Mouse (Mus musculus) MEL (cell line): Measurements from ENCODE around the gene Gramd1c. TPM values are rescaled to one million over a fixed set of nuclear protein-coding genes. Genes with fewer than 3 reads are reported as not detected.

ENCODE experiments used
- DNase-seq: peaks from one replicate; pipeline ENCODE4 v3.0.0; 2011; ENCODE audit warnings: low read depth, low spot score
- H3K27ac ChIP-seq: 2 replicates; pipeline ENCODE4 v1.5.1; 2012; ENCODE audit warnings: low read depth, mild to moderate bottlenecking, control low read depth, low read length, moderate library complexity; ENCODE audit not compliant: control insufficient read depth
- H3K27me3 ChIP-seq, 2 experiments: fragments of 150-350 bp in 1 of 2; sonication (generic) in 1 of 2; 2 replicates each; pipeline ENCODE4 v1.6.1; 2012; ENCODE audit warnings: low read length in 2 of 2, mild to moderate bottlenecking in 2 of 2, improper control_type of control experiment in 1 of 2, moderate library complexity in 1 of 2; ENCODE audit not compliant: insufficient read depth in 2 of 2, control insufficient read depth in 1 of 2
- H3K36me3 ChIP-seq, 2 experiments: 2 replicates each; pipeline ENCODE4 v1.6.1; 2012 to 2014; ENCODE audit warnings: low read length in 2 of 2, improper control_type of control experiment in 1 of 2, inconsistent platforms in 1 of 2, mild to moderate bottlenecking in 1 of 2; ENCODE audit not compliant: insufficient read depth in 2 of 2, control insufficient read depth in 1 of 2
- H3K4me1 ChIP-seq, 2 experiments: fragments of 150-350 bp in 1 of 2; sonication (generic) in 1 of 2; 2 replicates each; pipeline ENCODE4 v1.6.1; 2012; ENCODE audit warnings: low read length in 2 of 2, improper control_type of control experiment in 1 of 2, mild to moderate bottlenecking in 1 of 2; ENCODE audit not compliant: insufficient read depth in 2 of 2, control insufficient read depth in 1 of 2
- H3K4me3 ChIP-seq, 2 experiments: fragments of 150-350 bp in 1 of 2; sonication (generic) in 1 of 2; 2 replicates each; pipeline ENCODE4 v1.5.1; 2012; ENCODE audit warnings: low read depth in 2 of 2, low read length in 2 of 2, mild to moderate bottlenecking in 2 of 2, moderate library complexity in 2 of 2, control low read depth in 1 of 2, improper control_type of control experiment in 1 of 2; ENCODE audit not compliant: control insufficient read depth in 1 of 2, insufficient read depth in 1 of 2
- H3K79me2 ChIP-seq: 2 replicates; pipeline ENCODE4 v1.6.1; 2012; ENCODE audit warnings: mild to moderate bottlenecking, low read length, moderate library complexity; ENCODE audit not compliant: control insufficient read depth, poor library complexity, insufficient read depth
- H3K9ac ChIP-seq: 2 replicates; pipeline ENCODE4 v1.6.1; 2012; ENCODE audit warnings: low read depth, mild to moderate bottlenecking, control low read depth, low read length, moderate library complexity; ENCODE audit not compliant: control insufficient read depth, poor library complexity, severe bottlenecking
- H3K9me3 ChIP-seq: fragments of 150-350 bp; sonication (generic); replicated peaks from 2 replicates; pipeline ENCODE4 v1.6.1; 2012; ENCODE audit warnings: mild to moderate bottlenecking, low read length, improper control_type of control experiment, moderate library complexity; ENCODE audit not compliant: insufficient read depth
- BHLHE40 ChIP-seq: IDR thresholded peaks from 2 replicates; pipeline ENCODE4 v1.6.1; 2012; ENCODE audit warnings: low read depth, mild to moderate bottlenecking, inconsistent platforms, low read length, improper control_type of control experiment, borderline replicate concordance
- CHD1 ChIP-seq: IDR thresholded peaks from 2 replicates; pipeline ENCODE4 v1.6.1; 2012; ENCODE audit warnings: low read depth, mild to moderate bottlenecking, inconsistent platforms, low read length, improper control_type of control experiment
- CHD2 ChIP-seq: IDR thresholded peaks from 2 replicates; pipeline ENCODE4 v1.6.1; 2011; ENCODE audit warnings: low read length, improper control_type of control experiment
- E2F4 ChIP-seq: IDR thresholded peaks from 2 replicates; pipeline ENCODE4 v1.6.1; 2011; ENCODE audit warnings: low read depth, low read length, improper control_type of control experiment, borderline replicate concordance
- ELF1 ChIP-seq: IDR thresholded peaks from 2 replicates; pipeline ENCODE4 v1.6.1; 2014; ENCODE audit warnings: low read depth, mild to moderate bottlenecking, inconsistent platforms, low read length, improper control_type of control experiment, moderate library complexity
- EP300 ChIP-seq, 2 experiments: IDR thresholded peaks; 2 replicates each; pipeline ENCODE4 v1.6.1; 2011; ENCODE audit warnings: improper control_type of control experiment in 2 of 2, low read length in 2 of 2, low read depth in 1 of 2, mild to moderate bottlenecking in 1 of 2
- ETS1 ChIP-seq: IDR thresholded peaks from 2 replicates; pipeline ENCODE4 v1.6.1; 2012; ENCODE audit warnings: low read depth, mild to moderate bottlenecking, inconsistent platforms, low read length, improper control_type of control experiment, moderate library complexity
- GABPA ChIP-seq: IDR thresholded peaks from 2 replicates; pipeline ENCODE4 v1.6.1; 2012; ENCODE audit warnings: low read depth, mild to moderate bottlenecking, inconsistent platforms, low read length, improper control_type of control experiment, moderate library complexity
- GATA1 ChIP-seq: IDR thresholded peaks from 2 replicates; pipeline ENCODE4 v1.6.1; 2011; ENCODE audit warnings: low read depth, low read length, improper control_type of control experiment
- HCFC1 ChIP-seq: IDR thresholded peaks from 2 replicates; pipeline ENCODE4 v1.6.1; 2012; ENCODE audit warnings: low read depth, mild to moderate bottlenecking, inconsistent platforms, low read length, improper control_type of control experiment, moderate library complexity
- JUND ChIP-seq: IDR thresholded peaks from 2 replicates; pipeline ENCODE4 v1.6.1; 2011; ENCODE audit warnings: low read depth, mild to moderate bottlenecking, improper control_type of control experiment, low read length
- KAT2A ChIP-seq: conservative IDR thresholded peaks from 2 replicates; pipeline ENCODE4 v1.6.1; 2012; ENCODE audit warnings: low read depth, low read length, improper control_type of control experiment, inconsistent platforms
- MAFK ChIP-seq: IDR thresholded peaks from 2 replicates; pipeline ENCODE4 v1.6.1; 2011; ENCODE audit warnings: low read depth, mild to moderate bottlenecking, low read length, improper control_type of control experiment, borderline replicate concordance
- MAX ChIP-seq: IDR thresholded peaks from 2 replicates; pipeline ENCODE4 v1.6.1; 2011; ENCODE audit warnings: low read length, improper control_type of control experiment
- MAZ ChIP-seq: IDR thresholded peaks from 2 replicates; pipeline ENCODE4 v1.6.1; 2012; ENCODE audit warnings: low read depth, mild to moderate bottlenecking, inconsistent platforms, low read length, improper control_type of control experiment
- MEF2A ChIP-seq: IDR thresholded peaks from 2 replicates; pipeline ENCODE4 v1.6.1; 2014; ENCODE audit warnings: low read depth, mild to moderate bottlenecking, inconsistent platforms, low read length, improper control_type of control experiment; ENCODE audit not compliant: poor library complexity, insufficient replicate concordance, severe bottlenecking; ENCODE audit errors: extremely low read depth
- MXI1 ChIP-seq: IDR thresholded peaks from 2 replicates; pipeline ENCODE4 v1.6.1; 2011; ENCODE audit warnings: mild to moderate bottlenecking, low read depth, low read length, improper control_type of control experiment
- MYB ChIP-seq: IDR thresholded peaks from 2 replicates; pipeline ENCODE4 v1.6.1; 2011; ENCODE audit warnings: mild to moderate bottlenecking, low read depth, low read length, improper control_type of control experiment
- MYC ChIP-seq: IDR thresholded peaks from 2 replicates; pipeline ENCODE4 v1.6.1; 2011; ENCODE audit warnings: low read depth, mild to moderate bottlenecking, low read length, improper control_type of control experiment, moderate library complexity
- NELFE ChIP-seq: IDR thresholded peaks from 2 replicates; pipeline ENCODE4 v1.6.1; 2011; ENCODE audit warnings: low read depth, low read length, improper control_type of control experiment
- NRF1 ChIP-seq: IDR thresholded peaks from 2 replicates; pipeline ENCODE4 v1.6.1; 2014; ENCODE audit warnings: low read depth, mild to moderate bottlenecking, inconsistent platforms, low read length, improper control_type of control experiment, moderate library complexity; ENCODE audit not compliant: poor library complexity, insufficient read depth, severe bottlenecking
- POLR2A ChIP-seq, 2 experiments: IDR thresholded peaks; 2 replicates each; pipeline ENCODE4 v1.6.1; 2011 to 2012; ENCODE audit warnings: low read length in 2 of 2, mild to moderate bottlenecking in 2 of 2, control low read depth in 1 of 2, improper control_type of control experiment in 1 of 2, low read depth in 1 of 2, moderate library complexity in 1 of 2; ENCODE audit not compliant: control insufficient read depth in 1 of 2, insufficient read depth in 1 of 2, poor library complexity in 1 of 2
- POLR2AphosphoS2 ChIP-seq: IDR thresholded peaks from 2 replicates; pipeline ENCODE4 v1.6.1; 2011; ENCODE audit warnings: low read length, improper control_type of control experiment
- POLR2AphosphoS5 ChIP-seq: IDR thresholded peaks from 2 replicates; pipeline ENCODE4 v1.6.1; 2012; ENCODE audit warnings: low read depth, borderline replicate concordance, mild to moderate bottlenecking, inconsistent platforms, low read length, moderate library complexity, mixed read lengths
- RCOR1 ChIP-seq: IDR thresholded peaks from 2 replicates; pipeline ENCODE4 v1.6.1; 2012; ENCODE audit warnings: low read depth, mild to moderate bottlenecking, inconsistent platforms, low read length, improper control_type of control experiment
- SIN3A ChIP-seq: IDR thresholded peaks from 2 replicates; pipeline ENCODE4 v1.6.1; 2012; ENCODE audit warnings: low read length, improper control_type of control experiment, inconsistent platforms
- SMC3 ChIP-seq: IDR thresholded peaks from 2 replicates; pipeline ENCODE4 v1.6.1; 2011; ENCODE audit warnings: low read depth, low read length, improper control_type of control experiment
- TAL1 ChIP-seq: IDR thresholded peaks from 2 replicates; pipeline ENCODE4 v1.6.1; 2012; ENCODE audit warnings: mild to moderate bottlenecking, inconsistent platforms, low read length, moderate library complexity, mixed read lengths
- TBP ChIP-seq: IDR thresholded peaks from 2 replicates; pipeline ENCODE4 v1.8.0; 2011; ENCODE audit warnings: low read depth, low read length, improper control_type of control experiment
- TCF12 ChIP-seq: IDR thresholded peaks from 2 replicates; pipeline ENCODE4 v1.6.1; 2014; ENCODE audit warnings: low read depth, mild to moderate bottlenecking, inconsistent platforms, low read length, improper control_type of control experiment, moderate library complexity
- UBTF ChIP-seq: IDR thresholded peaks from 2 replicates; pipeline ENCODE4 v1.6.1; 2012; ENCODE audit warnings: low read depth, mild to moderate bottlenecking, inconsistent platforms, low read length, improper control_type of control experiment, moderate library complexity, borderline replicate concordance; ENCODE audit not compliant: insufficient read depth
- USF1 ChIP-seq: IDR thresholded peaks from 2 replicates; pipeline ENCODE4 v1.6.1; 2014; ENCODE audit warnings: low read depth, mild to moderate bottlenecking, inconsistent platforms, low read length, improper control_type of control experiment, moderate library complexity
- USF2 ChIP-seq, 2 experiments: IDR thresholded peaks; 2 replicates each; pipeline ENCODE4 v1.6.1; 2011 to 2012; ENCODE audit warnings: improper control_type of control experiment in 2 of 2, low read length in 2 of 2, borderline replicate concordance in 1 of 2, inconsistent platforms in 1 of 2, low read depth in 1 of 2, mild to moderate bottlenecking in 1 of 2; ENCODE audit not compliant: insufficient read depth in 1 of 2
- ZC3H11A ChIP-seq: IDR thresholded peaks from 2 replicates; pipeline ENCODE4 v1.6.1; 2012; ENCODE audit warnings: low read depth, mild to moderate bottlenecking, inconsistent platforms, low read length, improper control_type of control experiment
- ZKSCAN1 ChIP-seq: IDR thresholded peaks from 2 replicates; pipeline ENCODE4 v1.6.1; 2012; ENCODE audit warnings: low read depth, mild to moderate bottlenecking, inconsistent platforms, low read length, improper control_type of control experiment, moderate library complexity
- ZMIZ1 ChIP-seq: IDR thresholded peaks from 2 replicates; pipeline ENCODE4 v1.6.1; 2012; ENCODE audit warnings: low read depth, mild to moderate bottlenecking, inconsistent platforms, low read length, improper control_type of control experiment, moderate library complexity
- ZNF384 ChIP-seq: IDR thresholded peaks from 2 replicates; pipeline ENCODE4 v1.6.1; 2012; ENCODE audit warnings: low read depth, mild to moderate bottlenecking, inconsistent platforms, low read length, improper control_type of control experiment
- polyA plus RNA-seq, 2 experiments: library from polyadenylated mRNA; stranded (reverse) in 1 of 2; unstranded in 1 of 2; fragments of >175 nt in 1 of 2; fragments of >200 nt in 1 of 2; gene quantifications; 2 replicates each; pipeline versions ENCODE4 v1.2.1 to v1.2.4; 2012; ENCODE audit warnings: low replicate concordance in 2 of 2, low read depth in 1 of 2; ENCODE audit not compliant: insufficient read length in 2 of 2, insufficient read depth in 1 of 2, missing spikeins in 1 of 2
- total RNA-seq: library from RNA; depleted of rRNA; stranded (reverse); fragments of 300-350 nt; gene quantifications from 2 replicates; pipeline ENCODE4 v1.2.3, GENCODE M21; 2012

The Gramd1c gene
- total and polyA plus RNA-seq, 3 experiments = 1.5 to 2.7 TPM; not detected in 1

DNA sequence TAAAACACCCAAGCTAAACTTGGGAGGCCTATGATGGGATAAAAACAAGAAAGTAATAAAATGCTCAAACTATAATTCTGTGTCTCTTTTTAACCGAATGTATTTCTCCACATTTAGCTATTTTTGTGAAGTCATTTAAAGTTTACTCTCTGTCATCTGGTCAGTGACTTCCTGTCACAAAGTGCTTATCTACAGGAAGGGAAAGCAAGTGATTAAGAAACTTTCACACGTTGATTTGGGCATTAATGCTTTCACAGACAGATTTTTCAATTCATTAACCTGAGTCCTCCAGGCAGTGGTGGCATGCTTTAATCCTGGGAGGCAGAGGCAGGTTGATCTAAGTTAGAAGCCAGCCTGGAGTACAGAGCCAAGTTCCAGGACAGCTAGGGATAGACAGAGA, 33.9 kb downstream of the Gramd1c start:
- H3K4me3 ChIP-seq = no peak overlapping the region

DNA sequence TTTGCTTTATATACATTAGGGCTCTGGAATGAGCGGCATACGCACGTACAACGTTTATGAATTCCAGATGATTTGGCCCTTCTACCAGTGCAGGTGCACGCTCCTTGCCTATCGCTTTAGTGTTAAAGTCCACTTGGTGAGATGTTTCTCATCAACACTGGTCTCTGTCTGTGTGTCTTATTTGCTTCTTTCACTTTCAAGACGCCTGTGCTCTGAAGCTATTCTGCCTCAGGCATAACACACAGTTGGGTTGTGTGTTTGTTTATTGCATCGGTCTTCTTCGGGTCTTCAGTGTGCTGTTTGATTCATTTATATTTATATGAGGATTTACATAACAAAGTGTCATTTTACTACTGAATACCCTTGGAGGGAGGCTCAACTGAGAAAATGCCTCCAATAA, 36.3 kb downstream of the Gramd1c start:
- no peaks in the 10 kb centered on the region for H3K27me3 ChIP-seq
- peaks cover 0 to 16% of the 10 kb centered on the region in 2 experiments; a peak in 2 of 4 replicates for H3K36me3 ChIP-seq
- H3K27ac ChIP-seq = no peak overlapping the region
- no peak overlapping the region for H3K9ac ChIP-seq
- no peak for DNase-seq
- H3K9me3 ChIP-seq = no peaks in the 10 kb centered on the region
- H3K4me1 ChIP-seq = peaks cover 0 to 6% of the 10 kb centered on the region in 2 experiments; a peak in 2 of 4 replicates
- no peaks in the 10 kb centered on the region for H3K79me2 ChIP-seq
- H3K4me3 ChIP-seq = no peak overlapping the region
- no peak for TF ChIP-seq HCFC1
- no peak for TF ChIP-seq MXI1
- no peak for TF ChIP-seq SMC3
- no peak for TF ChIP-seq JUND
- TF ChIP-seq KAT2A = no peak
- TF ChIP-seq CHD1 = no peak
- TF ChIP-seq GABPA = no peak
- TF ChIP-seq E2F4 = no peak
- no peak for TF ChIP-seq UBTF
- TF ChIP-seq MAX = no peak
- TF ChIP-seq ETS1 = no peak
- no peak for TF ChIP-seq GATA1
- TF ChIP-seq ZKSCAN1 = no peak
- TF ChIP-seq TBP = no peak

More for the DNA sequence above, 33.9 kb downstream of the Gramd1c start:
- no peaks in the 10 kb centered on the region for H3K27me3 ChIP-seq
- peaks cover 0 to 19% of the 10 kb centered on the region in 2 experiments; a peak in 2 of 4 replicates for H3K36me3 ChIP-seq
- DNase-seq = peak; percentile 37
- no peak overlapping the region for H3K9ac ChIP-seq
- no peak overlapping the region for H3K27ac ChIP-seq
- TF ChIP-seq POLR2A (IDR thresholded peaks at IDR 0.05; ENCODE audit: control insufficient read depth in 1 of 2, insufficient read depth in 1 of 2, low read depth in 1 of 2, low read length in 2 of 2, poor library complexity in 1 of 2) (no peak), MYC (no peak), JUND (no peak), MAX (no peak), MXI1 (no peak), NELFE (no peak), TBP (no peak), ZMIZ1 (no peak), POLR2AphosphoS5 (no peak), GABPA (no peak), MEF2A (no peak), ZKSCAN1 (no peak), CHD1 (no peak), MYB (no peak), RCOR1 (peak; percentile 80), ZNF384 (no peak), ETS1 (peak; percentile 82), CHD2 (no peak), NRF1 (no peak), E2F4 (no peak), POLR2AphosphoS2 (no peak), UBTF (no peak), GATA1 (peak; percentile 80), EP300 (IDR thresholded peaks at IDR 0.05; ENCODE audit: low read depth in 1 of 2, low read length in 2 of 2) (peak; percentile 46 to 49; a peak in 1 of 4 replicates), SIN3A (no peak), MAFK (no peak), BHLHE40 (no peak), USF2 (IDR thresholded peaks at IDR 0.05; ENCODE audit: borderline replicate concordance in 1 of 2, insufficient read depth in 1 of 2, low read depth in 1 of 2, low read length in 2 of 2) (no peak), ELF1 (no peak), MAZ (no peak), USF1 (no peak), ZC3H11A (no peak), TAL1 (no peak), TCF12 (no peak), KAT2A (no peak)
- no peaks in the 10 kb centered on the region for H3K9me3 ChIP-seq
- H3K79me2 ChIP-seq = no peaks in the 10 kb centered on the region
- peaks cover 0 to 6% of the 10 kb centered on the region in 2 experiments; a peak in 2 of 4 replicates for H3K4me1 ChIP-seq
